Mouse (Mus musculus) neural tube, embryonic 14.5 days (tissue): ENCODE measurements around the gene Anapc7. TPM values are rescaled to one million over a fixed set of nuclear protein-coding genes. Genes with fewer than 3 reads are reported as not detected.
"Not testable (repeated sequence)": the region's sequence is repeated elsewhere in the genome, so short reads cannot be mapped to it uniquely, and the experiment has no call there.

Experiments
- ATAC-seq: fragments of 200-750 bp; cut with Nextera tagmentation; 2 replicates; pipeline ENCODE4 v1.8.0; 2017; ENCODE audit warnings: low read depth, mild to moderate bottlenecking, moderate TSS enrichment, moderate library complexity
- H3K27ac ChIP-seq: fragments of 300-500 bp; sonication (generic); 2 replicates; pipeline ENCODE4 v1.5.1; 2014; ENCODE audit warnings: low read depth, mild to moderate bottlenecking, control low read depth, low read length, moderate library complexity, mixed read lengths
- H3K27me3 ChIP-seq: fragments of 300-500 bp; sonication (generic); 2 replicates; pipeline ENCODE4 v1.6.1; 2014; ENCODE audit warnings: low read length; ENCODE audit not compliant: control insufficient read depth, insufficient read depth
- H3K36me3 ChIP-seq: fragments of 300-500 bp; sonication (generic); 2 replicates; pipeline ENCODE4 v1.6.1; 2014; ENCODE audit warnings: low read length, mixed read lengths; ENCODE audit not compliant: control insufficient read depth, insufficient read depth
- H3K4me1 ChIP-seq: fragments of 300-500 bp; sonication (generic); 2 replicates; pipeline ENCODE4 v1.6.1; 2014; ENCODE audit warnings: low read length; ENCODE audit not compliant: control insufficient read depth, insufficient read depth
- H3K4me2 ChIP-seq: fragments of 300-500 bp; sonication (generic); 2 replicates; pipeline ENCODE4 v1.6.1; 2014; ENCODE audit warnings: mild to moderate bottlenecking, low read depth, low read length, control low read depth
- H3K4me3 ChIP-seq: fragments of 300-500 bp; sonication (generic); 2 replicates; pipeline ENCODE4 v1.5.1; 2014; ENCODE audit warnings: low read depth, low read length, control low read depth, mixed read lengths
- H3K9ac ChIP-seq: fragments of 300-500 bp; sonication (generic); replicated peaks from 2 replicates; pipeline ENCODE4 v1.6.1; 2014; ENCODE audit warnings: low read depth, mild to moderate bottlenecking, control low read depth, low read length, mixed read lengths
- H3K9me3 ChIP-seq: fragments of 300-500 bp; sonication (generic); 2 replicates; pipeline ENCODE4 v1.6.1; 2016; ENCODE audit warnings: low read length; ENCODE audit not compliant: control insufficient read depth
- WGBS: fragments of 180-500 bp; shearing (Covaris S2); extraction: QIAGEN DNeasy Blood & Tissue Kit; methylation state at CpG from one replicate; pipeline ENCODE4 v1.1.7; 2014; 5-methylcytosine and 5-hydroxymethylcytosine counted together
- polyA plus RNA-seq: library from polyadenylated mRNA; unstranded; fragments of >200 nt; fragmentation: Nextera tagmentation; extraction: Ambion mirVana; gene quantifications from 2 replicates; pipeline ENCODE4 v1.2.1, GENCODE M21; 2014

Gene Anapc7
- polyA plus RNA-seq, 1 experiment from 2014 or later, result 33.4 TPM

DNA sequence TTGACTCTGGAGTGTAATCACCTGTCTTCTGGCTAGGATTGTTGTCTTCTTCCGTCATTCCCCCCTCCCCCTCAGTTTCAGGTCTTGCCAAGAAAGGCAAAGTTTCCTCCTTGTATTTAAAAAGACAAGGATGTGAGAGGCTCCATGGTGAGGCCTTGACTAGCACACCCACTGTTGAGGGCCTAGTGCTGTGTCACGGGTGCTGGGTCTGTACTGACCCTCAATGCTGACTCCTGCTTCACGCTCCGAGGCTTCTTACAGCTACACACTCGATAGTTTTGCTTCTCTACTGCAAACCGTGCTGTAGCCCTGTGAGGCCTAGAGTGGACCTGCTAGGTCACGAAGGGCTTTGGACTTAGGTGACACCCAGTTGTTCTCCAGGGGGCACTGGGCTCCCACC, 30.7 kb downstream of the Anapc7 start:
- 88% methylated on average over 7 of the region's 7 CpGs for WGBS
- Histone ChIP-seq H3K27ac (no peak overlapping the region), H3K27me3 (no peaks in the 10 kb centered on the region), H3K9me3 (no peaks in the 10 kb centered on the region), H3K4me1 (no peaks in the 10 kb centered on the region), H3K4me3 (no peak overlapping the region), H3K9ac (no peak overlapping the region), H3K36me3 (peaks cover 44% of the 10 kb centered on the region), H3K4me2 (no peak overlapping the region)
- ATAC-seq, result no peak

DNA sequence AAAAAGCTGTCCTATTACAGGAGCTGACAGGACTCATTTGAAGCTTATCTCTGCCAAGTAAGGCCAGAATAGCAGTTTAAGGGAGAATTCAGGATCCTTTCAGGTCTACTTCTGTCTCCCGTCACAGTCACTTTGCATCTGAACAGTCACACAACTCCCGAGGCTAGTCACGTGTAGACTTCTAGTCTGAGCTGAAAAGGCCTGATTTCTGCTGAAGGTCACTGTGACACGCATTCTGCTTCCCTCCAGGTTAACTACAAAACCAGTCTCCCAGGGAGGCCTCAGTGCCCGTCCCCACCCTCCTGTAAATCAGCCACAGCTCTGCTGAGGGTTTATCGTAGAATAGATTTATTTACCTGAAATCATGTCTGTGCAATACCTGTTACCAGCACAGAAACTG, 31.7 kb downstream of the Anapc7 start:
- 77% methylated on average over 6 of the region's 6 CpGs for WGBS
- no peak for ATAC-seq
- no peaks in the 10 kb centered on the region for H3K27me3 ChIP-seq
- H3K4me1 ChIP-seq, result no peaks in the 10 kb centered on the region
- H3K4me3 ChIP-seq, result no peak overlapping the region
- no peak overlapping the region for H3K9ac ChIP-seq
- H3K4me2 ChIP-seq, result no peak overlapping the region
- no peak overlapping the region for H3K27ac ChIP-seq
- H3K36me3 ChIP-seq, result peaks cover 51% of the 10 kb centered on the region
- no peaks in the 10 kb centered on the region for H3K9me3 ChIP-seq

DNA sequence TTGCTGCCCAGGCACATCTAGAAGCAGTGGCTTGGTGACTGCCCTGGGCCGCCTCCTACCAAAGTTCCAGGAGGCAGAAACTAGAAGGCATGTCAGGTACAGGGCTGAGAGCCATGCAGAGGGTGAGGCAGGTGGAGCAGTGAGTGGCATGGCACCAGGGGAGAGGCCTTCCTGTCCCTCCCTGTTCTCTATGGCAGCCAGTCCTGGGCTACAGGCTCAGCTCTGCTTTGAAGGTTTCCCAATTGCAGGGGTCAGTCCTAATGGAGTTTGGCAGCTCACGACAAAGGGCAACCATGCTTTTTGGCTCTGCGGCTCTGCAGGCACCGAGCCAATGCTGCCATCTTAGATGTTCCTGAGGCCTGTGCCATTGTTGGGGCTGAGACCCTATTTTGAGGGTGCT, 32.9 kb downstream of the Anapc7 start:
- Histone ChIP-seq H3K27me3 (no peaks in the 10 kb centered on the region), H3K4me2 (no peak overlapping the region), H3K9me3 (no peaks in the 10 kb centered on the region), H3K36me3 (peaks cover 64% of the 10 kb centered on the region), H3K9ac (no peak overlapping the region), H3K4me1 (no peaks in the 10 kb centered on the region), H3K27ac (no peak overlapping the region), H3K4me3 (no peak overlapping the region)
- 91% methylated on average over 4 of the region's 4 CpGs for WGBS
- ATAC-seq, result no peak

DNA sequence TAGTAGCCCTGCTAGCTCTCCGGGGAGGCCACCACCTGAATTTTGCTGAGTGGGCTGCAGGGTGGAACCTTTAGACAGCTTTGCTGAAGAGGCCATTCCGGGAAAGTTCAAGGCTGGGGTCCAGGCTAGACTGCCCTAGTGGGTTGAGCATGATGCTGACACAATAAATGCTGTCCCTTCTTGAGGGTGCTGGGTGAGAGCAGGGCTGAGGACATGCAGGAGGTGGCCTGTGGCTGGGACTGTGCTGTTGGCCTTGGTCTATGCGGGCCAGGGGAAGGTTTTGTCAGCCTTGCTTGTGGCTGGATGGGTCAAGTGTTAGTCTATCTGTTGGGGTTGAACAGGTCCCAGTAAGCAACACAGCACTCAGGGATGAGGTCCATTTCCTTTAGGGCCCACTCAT, 33.4 kb downstream of the Anapc7 start:
- Histone ChIP-seq H3K4me1 (no peaks in the 10 kb centered on the region), H3K9me3 (no peaks in the 10 kb centered on the region), H3K36me3 (peaks cover 68% of the 10 kb centered on the region), H3K4me3 (no peak overlapping the region), H3K27me3 (no peaks in the 10 kb centered on the region), H3K4me2 (no peak overlapping the region), H3K9ac (no peak overlapping the region), H3K27ac (no peak overlapping the region)
- WGBS, result 96% methylated on average over 3 of the region's 3 CpGs
- ATAC-seq, result no peak

DNA sequence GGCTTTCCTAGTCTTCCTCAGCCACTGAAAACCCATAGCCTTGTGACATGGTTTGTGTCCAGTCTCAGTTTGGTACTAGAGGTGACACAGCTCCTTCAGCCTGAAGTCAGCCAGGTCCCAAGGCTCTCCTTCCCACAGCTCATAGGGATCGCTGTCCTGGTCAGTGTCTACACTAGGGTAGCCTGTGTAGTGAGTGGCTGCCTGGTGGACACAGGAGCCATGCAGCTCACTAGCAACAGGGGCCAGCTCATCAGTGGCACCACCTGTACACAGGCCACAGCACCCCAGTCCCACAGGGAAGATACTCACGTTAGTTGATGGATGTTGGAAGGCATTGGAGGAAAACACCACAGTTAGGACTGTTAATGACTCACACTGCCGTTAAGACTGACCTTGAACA, 34.1 kb downstream of the Anapc7 start:
- ATAC-seq, result no peak
- no peak overlapping the region for H3K9ac ChIP-seq
- 89% methylated on average over 3 of the region's 3 CpGs for WGBS
- no peak overlapping the region for H3K27ac ChIP-seq
- H3K4me1 ChIP-seq, result no peaks in the 10 kb centered on the region
- no peaks in the 10 kb centered on the region for H3K27me3 ChIP-seq
- peaks cover 75% of the 10 kb centered on the region for H3K36me3 ChIP-seq
- H3K4me3 ChIP-seq, result no peak overlapping the region
- H3K4me2 ChIP-seq, result no peak overlapping the region
- no peaks in the 10 kb centered on the region for H3K9me3 ChIP-seq

DNA sequence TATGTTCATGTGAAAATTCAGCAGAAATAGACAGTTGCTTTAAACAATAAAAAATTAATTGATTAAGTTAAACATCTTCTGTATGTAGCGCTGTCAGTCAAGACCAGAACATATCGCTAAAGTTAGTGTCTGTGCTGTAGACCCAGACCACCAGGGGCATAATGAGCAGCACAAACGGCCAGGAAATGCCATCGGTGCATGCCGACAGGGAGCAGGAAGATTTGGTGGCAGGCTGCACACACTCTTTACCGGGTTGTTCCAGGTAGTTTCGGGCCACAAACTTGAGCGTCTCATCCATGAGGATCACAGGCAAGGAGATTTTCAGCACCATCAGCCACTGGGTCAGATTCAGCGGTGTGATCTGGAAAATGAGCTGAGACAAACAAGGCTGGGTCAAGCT, 35.6 kb downstream of the Anapc7 start:
- 93% methylated on average over 9 of the region's 9 CpGs for WGBS
- H3K9me3 ChIP-seq, H3K27ac ChIP-seq, H3K4me1 ChIP-seq, ATAC-seq, H3K4me2 ChIP-seq, H3K4me3 ChIP-seq, H3K27me3 ChIP-seq, H3K9ac ChIP-seq: not testable (repeated sequence)
- peaks cover 81% of the 10 kb centered on the region for H3K36me3 ChIP-seq

DNA sequence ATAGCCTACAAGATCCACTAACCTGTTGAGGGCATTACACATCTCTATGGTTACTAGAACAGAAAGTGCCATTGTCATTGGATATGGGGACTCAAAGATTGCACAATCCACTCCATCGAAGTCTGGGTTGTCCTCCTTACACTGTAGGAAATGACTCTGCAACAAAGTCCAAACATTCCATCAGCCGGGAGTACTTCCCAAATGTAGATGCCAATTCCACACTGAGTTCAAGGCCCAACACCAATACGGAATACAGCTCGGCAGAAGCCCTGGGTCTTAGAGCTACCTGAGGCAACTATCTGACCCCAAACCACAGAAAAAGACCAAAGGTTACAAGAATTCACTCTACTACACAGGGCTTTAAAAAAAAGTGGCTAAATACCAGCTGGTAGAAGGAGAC, 36.6 kb downstream of the Anapc7 start:
- Histone ChIP-seq H3K27me3 (no peaks in the 10 kb centered on the region), H3K9me3 (no peaks in the 10 kb centered on the region), H3K27ac (no peak overlapping the region), H3K4me3 (no peak overlapping the region), H3K4me1 (no peaks in the 10 kb centered on the region), H3K9ac (no peak overlapping the region), H3K36me3 (peaks cover 82% of the 10 kb centered on the region), H3K4me2 (no peak overlapping the region)
- no peak for ATAC-seq
- 94% methylated on average over 4 of the region's 4 CpGs for WGBS

DNA sequence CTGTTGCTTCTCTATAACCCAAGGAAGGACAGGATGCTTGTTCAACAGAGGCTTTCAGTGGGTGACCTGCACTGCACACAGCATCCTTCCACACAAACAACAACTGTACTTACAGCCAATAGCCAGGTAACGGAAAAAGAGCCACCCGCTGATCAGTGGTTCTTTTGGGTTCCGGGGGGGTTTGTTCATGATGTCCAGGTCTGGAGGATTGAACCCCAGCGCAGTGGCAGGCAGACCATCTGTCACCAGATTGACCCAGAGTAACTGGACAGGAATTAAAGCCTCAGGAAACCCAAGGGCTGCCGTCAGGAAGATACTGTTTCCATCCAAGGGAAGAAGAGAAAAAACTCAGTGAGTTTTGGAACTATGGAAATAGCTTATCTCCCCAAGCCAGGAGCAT, 37.8 kb downstream of the Anapc7 start:
- peaks cover 89% of the 10 kb centered on the region for H3K36me3 ChIP-seq
- no peak overlapping the region for H3K9ac ChIP-seq
- H3K9me3 ChIP-seq, result no peaks in the 10 kb centered on the region
- 94% methylated on average over 5 of the region's 5 CpGs for WGBS
- H3K4me1 ChIP-seq, result no peaks in the 10 kb centered on the region
- no peak overlapping the region for H3K27ac ChIP-seq
- ATAC-seq, result no peak
- H3K4me2 ChIP-seq, result no peak overlapping the region
- no peaks in the 10 kb centered on the region for H3K27me3 ChIP-seq
- no peak overlapping the region for H3K4me3 ChIP-seq

DNA sequence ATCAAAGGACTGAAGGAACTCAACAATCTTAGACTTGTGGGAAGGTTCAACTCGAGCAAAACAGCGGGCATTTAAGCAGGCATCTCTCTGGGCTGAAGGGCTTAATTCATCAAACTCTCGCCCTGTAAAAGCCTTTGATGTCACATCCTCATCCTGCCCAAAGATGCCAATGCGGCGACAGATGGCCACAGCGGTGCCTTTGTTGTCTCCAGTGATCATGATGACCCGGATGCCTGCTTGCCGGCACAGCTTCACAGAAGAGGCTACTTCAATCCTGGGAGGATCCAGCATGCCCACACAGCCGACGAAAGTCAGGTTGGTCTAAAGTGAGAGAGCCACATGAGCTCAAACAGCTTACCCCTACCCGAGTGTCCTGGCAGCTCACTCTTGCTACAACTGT, 39.2 kb downstream of the Anapc7 start:
- Histone ChIP-seq H3K27me3 (no peaks in the 10 kb centered on the region), H3K4me3 (no peak overlapping the region), H3K9me3 (no peaks in the 10 kb centered on the region), H3K4me2 (no peak overlapping the region), H3K27ac (no peak overlapping the region), H3K4me1 (no peaks in the 10 kb centered on the region), H3K9ac (no peak overlapping the region), H3K36me3 (peaks cover 91% of the 10 kb centered on the region)
- WGBS, result 80% methylated on average over 11 of the region's 11 CpGs
- no peak for ATAC-seq

DNA sequence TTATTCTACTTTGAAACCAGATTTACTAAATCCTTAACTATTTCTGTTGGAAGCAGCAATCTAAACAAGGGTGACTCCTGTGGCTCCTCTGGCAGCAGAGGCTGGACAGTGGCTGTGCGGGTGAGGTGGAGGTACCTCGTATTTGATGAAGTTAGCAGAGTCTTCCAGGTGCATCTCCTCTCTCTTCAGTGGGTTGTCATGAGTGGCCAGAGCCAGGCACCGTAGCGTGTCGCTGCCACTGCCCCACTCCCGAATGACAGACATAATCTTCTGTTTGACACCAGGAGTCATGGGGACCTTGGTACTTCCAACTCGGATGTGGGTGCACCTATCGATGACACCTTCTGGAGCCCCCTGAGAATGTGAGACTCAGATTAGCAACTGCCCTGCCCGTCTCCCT, 39.9 kb downstream of the Anapc7 start:
- H3K27me3 ChIP-seq, result no peaks in the 10 kb centered on the region
- H3K4me3 ChIP-seq, result no peak overlapping the region
- no peak overlapping the region for H3K4me2 ChIP-seq
- peaks cover 91% of the 10 kb centered on the region for H3K36me3 ChIP-seq
- H3K27ac ChIP-seq, result no peak overlapping the region
- no peaks in the 10 kb centered on the region for H3K4me1 ChIP-seq
- H3K9me3 ChIP-seq, result no peaks in the 10 kb centered on the region
- no peak overlapping the region for H3K9ac ChIP-seq
- WGBS, result 94% methylated on average over 9 of the region's 9 CpGs
- no peak for ATAC-seq
